Mouse (Mus musculus): ENCODE results near the gene Atp8a1. TPM values are rescaled to one million over a fixed set of nuclear protein-coding genes. Genes with fewer than 3 reads are reported as not detected.
"Not testable (repeated sequence)": the region's sequence is repeated elsewhere in the genome, so short reads cannot be mapped to it uniquely, and the experiment has no call there.

Gene Atp8a1
- total RNA-seq, 2 experiments from 2014 or later = 14.2 to 14.4 TPM

- intact Hi-C loops (cut with DNase I; ENCODE audit: low total_unique reads) = no loop called here
- DNase-seq = no peak
Measured at GRCm38 (mm10) chr5:67831293-67832147, 15.7 kb downstream of the Atp8a1 start.

- DNase-seq = no peak
- intact Hi-C loops (cut with DNase I; ENCODE audit: low total_unique reads) = no loop called here
Measured at GRCm38 (mm10) chr5:67828356-67828755, 18.9 kb downstream of the Atp8a1 start.

- intact Hi-C loops (cut with DNase I; ENCODE audit: low total_unique reads) = no loop called here
- DNase-seq = no peak
Measured at GRCm38 (mm10) chr5:67826935-67827334, 20.3 kb downstream of the Atp8a1 start.

GRCm38 (mm10) chr5:67826278-67826677 is 21.0 kb downstream of the Atp8a1 start:
- no peak for DNase-seq
- intact Hi-C loops (cut with DNase I; ENCODE audit: low total_unique reads) = no loop called here

DNA sequence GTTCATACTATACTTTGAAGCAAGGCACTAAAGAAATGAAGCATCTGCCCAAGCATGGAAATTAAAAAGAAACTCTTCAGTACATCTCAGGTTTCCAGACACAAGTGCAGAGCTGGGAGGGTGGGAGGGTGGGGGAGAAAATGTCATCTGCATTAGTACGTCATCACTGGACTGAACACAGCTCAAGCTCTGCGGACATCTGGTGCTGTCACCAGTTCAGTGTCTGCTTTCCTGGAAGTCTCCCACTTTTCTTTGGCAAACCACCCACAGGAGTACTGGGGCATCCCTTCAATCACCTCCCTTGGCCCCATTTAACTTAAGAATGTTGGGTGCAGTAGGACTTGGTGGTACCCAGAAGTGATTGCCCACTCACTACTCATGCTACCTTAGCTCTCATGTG is 22.6 kb downstream of the Atp8a1 start:
- no peak for DNase-seq
- intact Hi-C loops (cut with DNase I; ENCODE audit: low total_unique reads) = no loop called here

DNA sequence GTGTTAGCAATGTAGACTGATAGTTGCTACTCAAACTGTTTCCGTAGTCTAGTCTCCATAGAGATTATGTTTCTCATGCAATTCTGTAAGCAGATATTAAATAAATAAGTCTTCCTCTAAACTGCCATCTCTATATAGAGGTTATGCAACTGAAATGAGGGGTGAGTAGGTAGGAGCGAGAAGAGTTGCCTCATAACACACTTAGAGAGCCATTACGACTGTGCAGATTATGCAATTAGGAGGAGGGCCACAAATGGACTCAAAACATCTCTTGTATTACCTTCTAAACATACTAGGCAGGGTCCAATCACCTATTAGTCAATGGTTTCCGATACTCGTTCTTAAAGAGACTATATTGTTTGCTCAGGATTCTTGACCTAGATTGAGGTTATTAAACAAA is 23.5 kb downstream of the Atp8a1 start:
- intact Hi-C loops (cut with DNase I; ENCODE audit: low total_unique reads) = no loop called here
- no peak for DNase-seq

DNA sequence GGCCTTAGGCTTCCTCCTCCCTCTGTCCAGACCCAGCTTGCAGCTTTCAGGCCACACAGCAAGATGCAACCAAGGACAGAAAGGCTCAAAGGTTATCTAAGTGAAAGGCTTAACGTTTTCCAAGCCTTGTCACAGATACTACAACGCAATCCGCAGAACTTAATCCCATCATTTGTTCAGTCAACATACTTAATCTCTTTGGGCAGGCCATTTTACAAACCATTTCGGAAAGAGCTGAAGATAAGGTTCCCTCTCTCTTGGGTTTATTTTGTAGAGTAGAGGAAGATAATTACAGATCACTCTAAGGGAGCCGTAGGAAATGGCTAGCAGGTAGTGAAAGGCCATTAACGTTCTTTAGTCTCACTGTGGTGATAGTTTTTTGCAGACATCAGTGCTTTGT is 24.6 kb downstream of the Atp8a1 start:
- no peak for DNase-seq
- intact Hi-C loops (cut with DNase I; ENCODE audit: low total_unique reads) = no loop called here

DNA sequence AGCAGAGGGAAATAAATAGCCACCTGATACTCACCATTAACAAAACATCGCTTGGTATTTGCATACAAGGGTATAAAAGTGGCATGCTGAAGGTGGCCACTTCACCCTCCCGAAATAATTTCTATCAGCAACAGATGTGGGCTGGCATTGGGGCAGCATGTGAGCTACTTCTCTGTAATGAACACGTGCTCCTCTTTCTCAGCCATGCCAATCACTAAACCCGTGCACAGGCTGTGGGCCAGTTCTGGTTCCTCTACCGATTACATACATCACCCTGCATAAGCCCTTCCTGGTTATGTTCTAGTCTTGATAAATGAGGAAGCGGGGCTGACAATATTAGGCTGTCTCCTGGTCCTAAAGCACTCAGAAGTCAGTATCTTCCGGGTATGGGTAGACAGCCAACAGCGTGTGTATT is 25.2 kb downstream of the Atp8a1 start:
- intact Hi-C loops (cut with DNase I; ENCODE audit: low total_unique reads) = no loop called here
- DNase-seq = no peak

GRCm38 (mm10) chr5:67821185-67821584 is 26.0 kb downstream of the Atp8a1 start:
- intact Hi-C loops (cut with DNase I; ENCODE audit: low total_unique reads) = no loop called here
- DNase-seq = no peak

DNA sequence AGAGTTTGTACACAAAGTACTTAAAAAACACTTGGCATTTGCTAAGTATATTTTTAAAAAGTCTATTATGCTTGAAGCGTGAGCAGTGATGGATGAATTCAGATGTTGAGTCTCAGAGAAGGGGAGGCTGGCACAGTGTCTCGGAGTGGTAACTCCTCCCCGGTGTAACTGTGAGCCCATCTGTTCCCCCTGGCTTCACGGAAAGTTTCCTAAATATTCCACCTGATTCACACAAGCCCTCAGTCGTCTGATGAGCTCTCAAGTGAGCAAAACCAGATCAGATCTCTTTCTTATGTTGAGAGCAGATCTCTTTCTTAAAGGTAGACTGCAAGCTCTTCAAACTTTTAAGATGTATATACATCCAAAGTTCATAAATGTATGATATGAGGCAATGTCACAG is 27.8 kb downstream of the Atp8a1 start:
- intact Hi-C loops (cut with DNase I; ENCODE audit: low total_unique reads) = no loop called here
- DNase-seq = no peak

GRCm38 (mm10) chr5:67815572-67816325 is 31.5 kb downstream of the Atp8a1 start:
- intact Hi-C loops (cut with DNase I; ENCODE audit: low total_unique reads) = no loop called here
- no peak for DNase-seq

- DNase-seq; intact Hi-C loops (cut with DNase I; ENCODE audit: low total_unique reads): not testable (repeated sequence)
Measured at GRCm38 (mm10) chr5:67815060-67815459, 32.2 kb downstream of the Atp8a1 start.

DNA sequence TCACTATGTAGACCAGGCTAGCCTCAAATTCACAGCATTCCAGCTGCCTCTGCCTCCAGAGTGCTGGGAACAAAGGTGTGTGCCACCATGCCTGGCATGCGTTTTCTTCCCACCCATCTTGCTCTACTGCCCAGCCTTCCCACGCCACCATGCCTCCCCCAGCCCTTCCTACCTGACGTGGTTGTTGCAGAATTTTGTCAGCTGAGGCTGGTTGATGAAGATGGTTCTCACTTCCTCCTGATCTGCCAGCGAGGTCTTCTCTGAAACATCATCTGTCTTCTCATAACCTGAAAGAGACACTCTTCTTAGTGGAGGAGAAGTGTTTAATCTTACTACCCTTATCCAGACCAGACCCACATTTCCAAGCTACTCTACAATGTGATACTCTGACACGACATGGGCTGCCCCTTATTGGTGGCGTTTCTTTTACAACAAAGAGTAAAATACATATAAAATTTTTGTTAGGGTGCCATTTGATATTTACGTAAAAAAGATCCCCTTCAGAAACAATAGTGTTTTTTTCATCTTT is 32.7 kb downstream of the Atp8a1 start:
- intact Hi-C loops (cut with DNase I; ENCODE audit: low total_unique reads) = no loop called here
- no peak for DNase-seq

DNA sequence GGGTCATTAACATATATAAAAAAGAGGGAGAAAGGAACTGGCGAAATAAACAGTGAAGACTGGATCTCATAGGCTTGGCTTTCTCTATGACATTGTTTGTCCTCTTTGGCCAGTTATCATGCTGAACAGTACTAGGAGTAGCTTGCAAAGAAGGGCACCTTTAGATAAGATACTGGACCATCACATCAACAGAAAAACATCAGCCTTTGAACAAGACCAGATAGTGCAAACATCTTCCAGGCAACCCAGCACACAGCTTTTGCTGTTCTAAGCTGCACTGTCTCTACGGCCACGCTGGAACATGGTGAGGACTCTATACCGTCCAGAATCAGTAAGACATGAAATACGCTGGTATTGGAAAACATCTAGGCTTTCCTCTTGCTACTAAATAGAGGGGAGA is 33.9 kb downstream of the Atp8a1 start:
- DNase-seq = no peak
- intact Hi-C loops (cut with DNase I; ENCODE audit: low total_unique reads) = no loop called here

GRCm38 (mm10) chr5:67802174-67803030 is 44.8 kb downstream of the Atp8a1 start:
- DNase-seq = no peak
- intact Hi-C loops (cut with DNase I; ENCODE audit: low total_unique reads) = no loop called here

DNA sequence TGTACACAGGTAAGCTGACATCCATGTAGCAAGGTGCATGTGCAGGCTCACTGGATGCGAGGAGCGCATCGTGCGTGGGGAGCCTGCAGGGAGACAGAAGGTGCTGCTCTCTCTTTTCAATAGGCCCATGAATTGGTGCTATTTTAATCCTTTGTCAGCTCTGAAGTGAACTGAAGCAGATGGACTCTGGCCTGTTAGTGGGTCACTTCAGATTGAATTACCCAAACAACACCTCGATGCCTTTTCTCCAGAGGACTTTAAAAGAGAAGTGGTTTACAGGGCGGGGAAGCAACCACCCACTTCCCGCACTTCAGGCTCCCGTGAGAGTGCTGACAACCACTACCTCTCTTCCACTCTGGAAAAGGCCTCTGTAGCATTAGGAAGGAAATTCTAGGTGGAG is 46.4 kb downstream of the Atp8a1 start:
- DNase-seq = no peak
- intact Hi-C loops (cut with DNase I; ENCODE audit: low total_unique reads) = no loop called here

DNA sequence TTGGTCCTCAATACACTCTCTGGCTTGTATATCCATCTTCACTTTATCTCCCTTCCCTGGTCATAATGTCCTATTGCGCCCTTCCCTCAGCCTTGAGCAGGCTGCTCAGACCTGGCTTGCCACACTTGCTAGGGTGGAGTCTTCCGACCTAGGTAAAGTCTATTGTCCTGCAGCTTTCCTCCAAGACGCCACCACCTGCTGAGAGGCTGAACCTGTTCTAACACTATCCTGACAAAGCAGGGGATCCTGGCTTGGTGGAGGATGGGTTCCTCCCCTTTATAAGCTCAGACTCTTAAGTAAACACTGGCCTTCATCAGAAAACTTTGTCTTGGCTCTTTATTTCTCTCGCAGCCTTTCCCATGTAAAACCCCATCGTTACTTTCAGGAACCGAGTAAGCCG is 47.4 kb downstream of the Atp8a1 start:
- intact Hi-C loops (cut with DNase I; ENCODE audit: low total_unique reads) = no loop called here
- no peak for DNase-seq

- intact Hi-C loops (cut with DNase I; ENCODE audit: low total_unique reads) = no loop called here
- DNase-seq = no peak
Measured at GRCm38 (mm10) chr5:67798348-67798747, 48.9 kb downstream of the Atp8a1 start.

DNA sequence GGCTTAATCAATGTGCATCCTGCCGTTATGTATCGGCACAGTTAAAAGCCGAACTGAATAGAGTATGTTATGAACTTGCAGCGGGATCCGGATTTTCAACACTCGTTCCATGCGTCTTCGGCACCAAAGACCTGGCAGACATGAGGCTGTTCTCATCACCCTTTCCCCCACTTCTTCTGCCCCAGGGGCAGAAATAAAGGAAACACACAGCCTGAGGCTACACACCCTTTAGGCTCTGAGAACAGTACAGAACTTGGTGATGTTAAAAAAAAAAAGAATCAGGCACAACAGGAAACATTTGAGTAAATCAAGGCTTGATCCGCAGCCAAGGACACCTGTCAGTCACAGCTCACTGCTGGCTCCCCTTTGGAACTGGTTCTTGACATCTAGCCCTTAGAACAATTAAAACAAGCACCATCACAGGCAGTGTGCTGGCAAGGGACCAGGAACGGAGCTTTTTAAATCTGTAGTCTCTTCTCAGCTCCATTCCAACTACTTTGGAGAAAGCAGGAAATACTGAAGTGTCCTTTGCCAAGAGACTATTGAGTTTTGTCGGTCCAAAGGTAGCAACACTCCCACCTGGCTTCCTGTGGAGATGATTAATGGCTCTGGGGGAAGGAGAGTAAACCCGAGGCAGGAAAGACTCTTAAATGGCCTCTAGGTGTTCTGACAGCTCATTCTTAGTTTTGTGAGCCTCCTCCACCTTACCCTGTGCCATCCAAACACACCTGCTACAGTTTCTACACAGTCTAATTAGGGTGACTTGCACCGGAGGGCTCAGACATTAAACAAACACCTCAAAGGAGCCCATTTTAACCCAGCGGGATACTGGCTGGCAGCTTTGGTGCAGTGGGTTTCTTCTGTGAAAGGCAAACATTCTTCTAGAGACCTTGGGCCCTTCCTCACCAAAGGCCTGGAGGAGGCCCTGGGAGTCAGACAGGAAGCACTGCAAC is 50.0 kb downstream of the Atp8a1 start:
- intact Hi-C loops (cut with DNase I; ENCODE audit: low total_unique reads) = no loop called here
- DNase-seq = no peak

Measured in gastrocnemius, postnatal 14 days (tissue).